Mouse (Mus musculus): Measurements from ENCODE around the gene Dnajc28. TPM values are rescaled to one million over a fixed set of nuclear protein-coding genes. Genes with fewer than 3 reads are reported as not detected.

The Dnajc28 gene
- total RNA-seq, 2 experiments from 2014 or later: 6.6 to 8.5 TPM

DNA sequence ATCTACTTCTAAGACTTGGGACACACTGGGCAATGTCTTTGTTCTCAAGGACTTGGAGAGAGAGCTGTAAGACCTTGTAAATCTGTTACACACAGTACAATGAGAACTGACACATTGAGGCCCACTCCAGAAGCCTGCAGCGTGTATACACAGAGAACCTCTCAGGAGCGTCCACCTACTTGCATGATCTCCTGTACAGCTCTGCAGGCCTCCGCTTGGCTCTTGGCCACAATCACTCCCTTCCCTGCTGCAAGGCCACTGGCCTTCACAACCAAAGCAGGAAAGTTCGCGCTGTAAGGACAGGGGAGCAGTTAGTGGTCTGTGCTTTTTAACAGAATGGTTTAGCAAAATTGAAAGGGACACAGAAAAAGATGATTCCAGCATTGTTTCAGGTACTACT is 20.3 kb upstream of the Dnajc28 start:
- intact Hi-C loops (cut with DNase I; ENCODE audit: low total_unique reads): no loop called here
- DNase-seq: no peak

DNA sequence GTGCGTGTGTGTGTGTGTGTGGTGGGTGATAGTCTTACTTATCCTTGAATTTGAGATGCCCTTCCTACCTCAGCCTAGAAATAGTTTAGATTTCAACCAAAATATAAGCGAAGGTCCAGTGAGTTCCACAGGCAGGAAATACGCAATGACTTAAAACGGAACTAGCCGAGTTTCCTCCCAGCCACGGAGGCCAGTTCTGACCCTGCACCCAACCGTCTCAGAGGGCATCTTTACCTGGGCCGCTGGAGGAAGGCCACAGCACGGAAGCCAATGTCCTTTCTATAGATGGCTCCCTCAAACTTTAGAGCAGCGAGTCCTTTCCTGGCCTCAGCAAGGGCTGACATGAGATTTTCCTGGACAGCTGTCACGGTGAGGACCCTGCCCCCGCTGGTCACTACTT is 14.8 kb upstream of the Dnajc28 start:
- intact Hi-C loops (cut with DNase I; ENCODE audit: low total_unique reads): no loop called here
- DNase-seq: no peak

DNA sequence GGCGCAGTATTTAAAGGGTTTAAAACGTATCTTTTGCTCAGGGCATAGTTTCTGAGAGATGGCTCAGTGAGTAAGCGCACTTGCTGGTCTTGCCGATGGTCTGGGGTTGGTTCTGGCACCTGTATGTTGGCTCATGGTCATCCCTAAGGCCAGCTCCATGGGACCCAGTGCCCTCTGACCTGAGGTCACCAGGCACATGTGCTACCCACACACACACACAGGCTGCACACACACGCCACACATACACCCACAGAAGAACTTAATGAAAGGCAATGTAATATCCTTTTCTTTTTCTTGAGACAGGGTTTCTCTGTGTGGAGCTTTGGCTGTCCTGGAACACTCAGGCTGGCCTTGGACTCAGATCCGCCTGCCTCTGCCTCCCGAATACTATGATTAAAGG is 14.1 kb upstream of the Dnajc28 start:
- intact Hi-C loops (cut with DNase I; ENCODE audit: low total_unique reads): no loop called here
- no peak for DNase-seq

DNA sequence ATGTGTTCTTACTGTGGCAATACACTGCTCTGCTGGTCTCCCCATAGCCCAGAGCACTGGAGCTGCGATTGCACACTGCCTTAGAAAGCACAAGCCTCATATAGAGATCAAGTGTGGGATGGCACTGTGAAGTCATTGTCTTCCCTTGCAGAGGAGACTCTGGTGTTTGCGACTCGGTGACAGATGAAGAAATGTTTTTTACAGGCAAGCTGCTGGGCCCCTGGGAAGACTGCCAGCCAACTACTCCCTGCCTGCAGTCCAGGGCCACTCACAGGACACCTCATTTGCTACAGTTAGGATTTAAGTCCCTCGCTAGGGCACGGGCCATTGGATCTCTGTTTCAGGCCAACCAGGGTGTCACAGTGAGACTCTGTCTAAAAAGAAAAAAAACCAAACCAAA is 13.6 kb upstream of the Dnajc28 start:
- no peak for DNase-seq
- intact Hi-C loops (cut with DNase I; ENCODE audit: low total_unique reads): no loop called here

DNA sequence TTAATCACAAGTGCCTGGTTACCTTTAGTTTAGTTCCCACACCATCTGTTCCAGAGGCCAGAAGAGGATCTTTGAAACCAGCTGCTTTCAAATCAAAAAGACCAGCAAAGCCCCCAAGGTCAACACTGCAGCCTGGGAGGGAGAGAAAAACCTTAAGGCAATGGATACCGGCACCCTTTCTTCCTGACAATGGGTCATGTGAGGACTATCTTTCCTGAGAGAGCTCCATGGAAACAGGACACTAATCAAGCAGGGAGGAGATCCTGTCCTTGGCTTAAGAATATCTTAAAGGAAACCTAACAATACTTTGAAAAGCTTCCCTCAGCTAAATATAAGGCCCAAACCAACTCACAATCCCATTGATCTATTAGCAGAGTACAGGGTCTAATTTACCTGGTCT is 11.8 kb upstream of the Dnajc28 start:
- intact Hi-C loops (cut with DNase I; ENCODE audit: low total_unique reads): no loop called here
- no peak for DNase-seq

DNA sequence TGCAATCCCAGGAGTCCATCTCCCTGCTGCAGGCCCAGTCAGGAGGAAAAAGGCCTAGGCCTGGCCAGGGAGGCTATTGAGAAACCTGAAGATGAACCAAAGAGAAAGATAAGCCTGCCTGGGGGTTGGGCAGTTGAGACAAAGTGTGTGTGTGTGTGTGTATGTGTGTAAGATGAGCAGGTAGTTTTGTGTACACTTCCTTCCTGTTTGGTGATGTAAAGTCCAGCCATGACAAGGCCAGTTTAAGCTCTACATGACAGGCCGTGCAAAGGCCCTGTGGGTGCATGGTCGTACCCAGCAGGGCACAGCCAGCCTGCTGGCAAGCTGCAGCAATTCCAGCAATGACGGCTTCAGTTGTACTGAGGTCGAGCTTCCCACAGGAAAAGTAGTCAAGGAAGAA is 10.9 kb upstream of the Dnajc28 start:
- no peak for DNase-seq
- intact Hi-C loops (cut with DNase I; ENCODE audit: low total_unique reads): no loop called here

DNA sequence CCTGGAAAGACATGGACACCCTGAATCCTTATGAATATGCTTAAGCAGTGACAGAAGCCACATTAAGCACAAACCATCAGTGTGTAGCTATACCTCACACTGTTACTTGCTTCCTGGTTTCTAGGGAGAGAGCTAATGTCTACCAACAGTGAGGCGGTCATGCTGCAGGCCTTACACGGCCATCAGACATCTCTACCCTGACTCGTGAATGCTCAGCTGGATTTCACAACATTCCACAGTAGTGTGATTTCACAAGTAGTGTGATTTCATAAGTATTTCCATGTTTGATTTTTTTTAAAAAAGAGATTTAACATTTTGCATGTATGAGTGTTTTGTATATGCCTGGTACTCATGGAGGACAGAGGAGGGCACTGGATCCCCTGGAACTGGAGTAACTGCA is 9.8 kb upstream of the Dnajc28 start:
- no peak for DNase-seq
- intact Hi-C loops (cut with DNase I; ENCODE audit: low total_unique reads): no loop called here

DNA sequence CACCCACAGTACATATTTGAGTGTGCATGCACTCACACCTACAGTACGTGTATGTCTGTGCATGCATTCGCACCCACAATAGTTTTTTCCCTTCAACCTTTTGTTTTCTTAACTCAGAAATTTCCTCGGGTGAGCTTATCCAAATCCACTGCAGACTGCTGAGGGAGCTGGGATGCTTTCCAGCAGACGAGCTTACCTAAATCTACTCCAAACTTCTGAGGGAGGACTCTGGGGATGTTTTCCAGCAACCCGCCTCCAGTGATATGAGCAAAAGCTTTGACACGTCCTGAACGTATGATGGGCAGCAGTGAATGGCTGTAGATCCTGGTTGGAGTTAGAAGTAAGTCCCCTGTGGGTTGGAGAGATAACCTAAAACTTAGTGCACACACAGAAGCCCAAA is 9.0 kb upstream of the Dnajc28 start:
- DNase-seq: no peak
- intact Hi-C loops (cut with DNase I; ENCODE audit: low total_unique reads): no loop called here

DNA sequence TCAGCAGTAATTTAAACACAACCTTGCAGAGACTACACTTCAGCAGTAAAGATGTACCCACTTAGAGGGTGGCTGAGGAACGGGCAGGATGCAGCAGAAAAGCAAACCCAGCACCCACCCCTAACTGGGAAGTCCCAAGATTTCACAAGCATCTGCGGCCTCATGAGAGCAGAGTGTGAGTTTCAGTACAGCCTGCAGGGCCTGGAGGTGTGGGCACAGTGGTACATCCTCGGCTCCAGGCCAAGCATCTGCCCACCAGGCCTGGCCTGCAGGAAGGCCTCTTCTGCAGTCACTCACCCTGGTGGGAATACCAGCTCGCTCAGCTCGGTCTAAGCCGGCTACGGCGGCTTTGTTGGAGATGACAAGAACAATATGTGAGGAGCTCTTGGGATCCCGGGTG is 4.2 kb upstream of the Dnajc28 start:
- intact Hi-C loops (cut with DNase I; ENCODE audit: low total_unique reads): no loop called here
- DNase-seq: no peak

DNA sequence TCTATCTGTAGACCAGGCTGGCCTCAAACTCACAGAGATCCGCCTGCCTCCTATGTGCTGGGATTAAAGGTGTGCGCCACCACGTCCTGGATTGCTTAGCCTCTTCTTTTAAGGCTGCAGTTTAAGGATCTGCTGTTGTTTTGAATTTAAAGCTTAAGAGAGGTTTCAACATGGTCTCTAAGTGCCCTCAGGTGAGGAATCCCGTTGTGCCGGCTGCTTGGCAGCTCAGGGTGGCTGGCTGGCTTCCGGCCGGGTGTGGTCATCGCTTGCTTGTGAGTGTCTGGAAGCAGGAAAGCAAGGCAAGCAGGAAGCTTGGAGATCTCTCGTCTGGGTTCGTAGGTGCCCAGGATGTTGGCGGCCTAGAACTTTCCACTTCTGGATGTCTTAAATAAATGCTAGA is 2.2 kb upstream of the Dnajc28 start:
- DNase-seq: no peak
- intact Hi-C loops (cut with DNase I; ENCODE audit: low total_unique reads): no loop called here

DNA sequence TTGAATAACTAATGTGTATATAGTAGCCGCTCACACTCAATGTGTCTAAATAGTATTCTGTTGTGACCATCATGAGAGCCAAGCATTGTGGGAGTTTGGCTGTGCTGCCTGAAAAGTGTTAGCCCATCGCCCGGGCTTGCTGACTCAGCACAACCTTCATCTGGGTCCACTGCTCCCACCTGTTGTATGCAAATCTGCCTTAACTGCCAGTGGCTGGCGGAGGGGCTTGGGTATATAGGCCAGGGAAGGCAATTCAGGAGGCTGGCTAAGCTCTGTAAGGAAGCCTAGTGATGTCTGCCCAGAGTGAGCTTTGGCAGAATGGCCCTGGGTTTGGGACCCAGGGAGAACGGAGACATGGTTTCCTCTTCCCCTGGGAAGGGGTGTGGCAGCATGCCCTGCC is 1.4 kb upstream of the Dnajc28 start:
- DNase-seq: no peak
- intact Hi-C loops (cut with DNase I; ENCODE audit: low total_unique reads): no loop called here

DNA sequence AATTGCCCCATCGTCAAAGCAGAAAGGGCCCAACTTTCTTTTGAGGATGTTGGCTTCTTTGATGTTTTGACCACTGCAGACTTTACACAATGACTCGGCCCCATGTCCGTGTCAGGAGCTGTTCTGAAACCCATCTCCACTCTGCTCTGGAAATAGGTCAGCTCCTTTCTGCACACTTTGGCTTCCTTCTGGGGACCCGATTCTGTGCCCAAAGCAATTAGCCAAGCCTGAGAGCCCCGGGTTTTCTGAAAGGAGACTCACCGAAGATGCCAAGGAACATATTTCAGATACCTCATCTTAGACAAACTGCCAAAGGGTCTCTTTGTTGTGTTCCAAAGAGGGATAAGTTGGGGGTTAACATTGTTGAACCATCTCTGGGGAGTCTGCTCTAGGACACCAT is 4.3 kb downstream of the Dnajc28 start:
- intact Hi-C loops (cut with DNase I; ENCODE audit: low total_unique reads): no loop called here
- no peak for DNase-seq

DNA sequence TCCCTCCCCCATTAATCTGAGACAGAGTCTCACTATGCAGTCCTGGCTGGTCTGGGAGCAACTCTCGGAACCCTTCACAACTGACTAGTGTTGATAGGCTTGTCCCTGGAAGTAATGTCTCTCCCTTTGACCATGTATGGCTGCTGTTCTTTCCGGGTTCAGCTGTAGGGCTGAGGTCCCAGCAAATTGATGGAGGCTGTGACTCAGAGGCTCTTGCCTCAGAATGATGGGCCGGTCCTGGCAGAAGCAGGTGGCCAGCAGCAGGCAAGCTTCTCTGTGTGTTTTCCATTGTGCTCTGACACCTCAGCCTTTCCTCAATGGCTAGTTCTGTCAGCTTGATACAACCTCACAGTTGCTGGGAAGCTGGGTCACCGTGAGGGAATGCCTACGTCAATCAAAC is 6.3 kb downstream of the Dnajc28 start:
- DNase-seq: no peak
- intact Hi-C loops (cut with DNase I; ENCODE audit: low total_unique reads): no loop called here

DNA sequence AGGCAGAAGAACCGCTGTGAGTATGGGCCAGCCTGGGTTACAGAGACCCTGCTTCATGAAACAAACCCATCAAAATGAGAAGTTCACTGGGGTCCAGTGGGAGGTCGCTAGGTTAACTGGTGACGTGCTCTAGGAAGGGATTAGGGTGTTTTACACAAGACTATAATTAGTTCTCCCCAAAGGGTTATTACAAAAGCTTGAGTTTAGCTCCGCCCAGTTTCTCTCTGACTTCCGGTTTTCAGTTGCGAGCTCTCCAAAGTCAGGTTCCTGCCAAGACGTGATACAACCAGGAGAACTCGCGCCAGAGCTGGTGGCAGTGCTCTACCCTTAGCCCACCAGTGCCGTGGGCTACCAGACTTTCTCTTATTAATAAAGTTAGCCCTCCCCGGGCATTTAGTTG is 7.6 kb downstream of the Dnajc28 start:
- intact Hi-C loops (cut with DNase I; ENCODE audit: low total_unique reads): no loop called here
- no peak for DNase-seq

DNA sequence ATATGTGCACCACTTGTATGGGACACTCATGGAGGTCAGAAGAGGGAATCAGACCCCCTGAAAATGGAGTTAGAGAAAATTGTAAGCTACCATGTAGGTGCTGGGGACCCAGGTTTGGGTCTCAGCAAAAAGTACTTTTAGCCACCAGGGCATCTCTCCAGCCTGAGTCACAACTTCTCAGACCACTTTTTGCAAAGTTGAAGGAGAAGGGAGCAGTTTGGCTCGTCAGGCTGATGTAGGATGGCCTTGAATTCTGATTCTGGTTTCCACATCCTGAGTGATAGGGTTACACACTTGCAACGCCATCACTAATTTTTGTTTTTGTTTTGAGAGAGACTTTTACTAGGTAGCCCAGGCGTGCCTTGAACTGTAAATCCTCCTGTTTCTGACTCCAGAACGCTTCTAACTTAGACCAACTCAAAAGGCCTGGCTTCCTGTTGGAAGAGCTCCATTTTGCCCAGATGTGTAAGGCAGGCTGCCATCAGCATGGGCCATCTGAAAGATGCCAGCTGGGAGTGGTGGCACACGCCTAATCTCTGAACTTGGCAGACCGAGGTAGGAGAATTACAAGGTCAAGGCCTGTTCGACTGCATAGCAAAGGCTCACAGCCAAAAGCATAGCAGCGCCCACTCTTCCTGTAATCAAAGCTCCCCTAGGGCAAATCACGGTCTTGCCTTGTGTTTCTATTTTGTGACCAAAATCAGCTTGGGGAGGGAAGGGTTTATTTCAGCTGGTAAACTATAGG is 9.2 kb downstream of the Dnajc28 start:
- DNase-seq: peak; percentile 26
- intact Hi-C loops (cut with DNase I; ENCODE audit: low total_unique reads): no loop called here

DNA sequence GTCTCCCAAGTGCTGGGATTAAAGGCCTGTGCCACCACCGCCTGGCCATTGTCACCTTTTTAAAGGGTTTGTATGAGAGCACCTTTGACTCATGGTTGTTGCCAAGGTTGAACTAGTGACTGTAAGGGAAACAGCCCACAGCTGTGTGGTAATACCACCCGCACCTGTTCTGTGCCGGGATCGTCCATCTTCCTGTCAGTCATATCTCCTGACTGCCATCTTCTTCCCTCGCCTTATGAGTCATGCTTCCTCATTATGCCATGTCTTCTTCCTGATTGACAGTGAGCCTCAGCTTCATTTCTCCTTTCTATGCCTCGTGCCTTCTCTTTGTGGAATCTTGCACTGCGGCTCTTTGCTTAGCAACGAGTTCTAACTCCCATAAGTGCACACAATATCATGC is 11.9 kb downstream of the Dnajc28 start:
- no peak for DNase-seq
- intact Hi-C loops (cut with DNase I; ENCODE audit: low total_unique reads): no loop called here

DNA sequence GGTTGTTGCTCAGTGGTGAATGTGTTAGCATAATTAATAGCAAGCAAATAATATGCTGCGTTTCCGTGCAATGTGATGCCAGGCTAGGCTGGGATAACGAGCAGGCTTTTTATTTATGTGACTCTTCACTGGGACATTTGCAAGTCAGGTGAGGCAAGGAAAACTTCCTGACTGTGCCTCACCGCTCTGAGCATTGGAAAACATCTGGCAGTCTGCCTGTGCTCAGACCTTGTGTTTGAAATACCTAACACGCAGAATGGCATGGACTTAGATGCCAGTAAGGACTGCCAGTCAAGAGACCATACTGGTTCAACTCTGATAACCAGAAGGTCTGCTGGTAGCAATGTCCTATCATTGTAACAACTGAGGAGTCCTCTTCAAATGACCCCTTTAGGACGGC is 13.7 kb downstream of the Dnajc28 start:
- no peak for DNase-seq

DNA sequence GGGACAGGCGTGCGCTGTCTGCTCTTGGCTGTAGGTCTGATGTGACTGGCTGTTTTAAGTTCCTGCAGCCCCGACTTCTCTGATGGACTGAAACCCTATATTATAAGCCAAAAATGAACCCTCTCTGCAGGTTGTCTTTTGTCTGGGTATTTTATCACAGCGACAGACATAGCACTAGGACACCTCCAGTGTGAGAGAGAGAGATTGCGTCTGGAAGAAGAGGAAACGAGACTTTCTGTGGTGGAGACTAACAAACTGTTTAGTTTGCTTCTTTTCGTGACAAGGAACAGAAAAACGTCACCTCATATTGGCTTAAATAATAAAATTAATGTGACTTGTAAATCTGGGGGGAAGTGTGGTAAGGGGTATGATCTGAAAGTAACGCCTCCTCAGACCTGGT is 17.1 kb downstream of the Dnajc28 start:
- intact Hi-C loops (cut with DNase I; ENCODE audit: low total_unique reads): no loop called here
- DNase-seq: no peak

More for the DNA sequence above, 13.7 kb downstream of the Dnajc28 start:
- intact Hi-C loops (cut with DNase I; ENCODE audit: low total_unique reads): no loop called here

DNA sequence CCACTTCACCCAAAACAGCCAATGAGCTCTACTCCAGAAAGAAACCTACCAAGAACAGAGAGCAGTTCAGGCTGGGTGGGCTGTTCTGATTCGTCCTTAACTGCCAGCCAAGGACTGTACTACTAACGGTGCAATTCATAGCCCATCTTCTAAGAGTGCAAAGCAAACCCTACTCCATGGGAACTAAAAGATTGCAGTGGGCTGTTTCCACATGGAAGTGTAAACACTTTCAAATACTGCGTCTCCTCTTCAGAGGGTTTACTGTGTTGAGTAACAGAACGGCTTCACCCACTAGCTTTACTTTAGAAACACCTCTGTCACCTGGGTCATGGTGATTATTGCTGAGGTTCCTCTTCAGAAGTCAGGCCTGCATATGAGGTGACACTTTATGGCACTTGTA is 17.7 kb downstream of the Dnajc28 start:
- no peak for DNase-seq
- intact Hi-C loops (cut with DNase I; ENCODE audit: low total_unique reads): no loop called here

DNA sequence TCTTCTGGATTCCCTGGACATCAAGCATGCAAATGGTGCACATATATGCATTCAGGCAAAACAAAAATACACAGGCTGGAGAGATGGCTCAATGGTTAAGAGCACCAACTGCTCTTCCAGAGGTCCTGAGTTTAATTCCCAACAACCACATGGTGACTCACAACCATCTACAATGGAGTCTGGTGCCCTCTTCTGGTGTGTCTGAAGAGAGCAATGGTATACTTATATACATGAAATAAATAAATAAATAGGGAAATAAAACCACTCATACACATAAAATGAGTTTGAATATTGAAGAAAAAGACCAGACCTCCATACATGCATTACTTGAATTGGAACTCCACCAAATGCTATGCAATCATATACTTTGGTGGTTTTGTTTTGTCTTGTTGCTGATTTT is 19.6 kb downstream of the Dnajc28 start:
- no peak for DNase-seq
- intact Hi-C loops (cut with DNase I; ENCODE audit: low total_unique reads): no loop called here

DNA sequence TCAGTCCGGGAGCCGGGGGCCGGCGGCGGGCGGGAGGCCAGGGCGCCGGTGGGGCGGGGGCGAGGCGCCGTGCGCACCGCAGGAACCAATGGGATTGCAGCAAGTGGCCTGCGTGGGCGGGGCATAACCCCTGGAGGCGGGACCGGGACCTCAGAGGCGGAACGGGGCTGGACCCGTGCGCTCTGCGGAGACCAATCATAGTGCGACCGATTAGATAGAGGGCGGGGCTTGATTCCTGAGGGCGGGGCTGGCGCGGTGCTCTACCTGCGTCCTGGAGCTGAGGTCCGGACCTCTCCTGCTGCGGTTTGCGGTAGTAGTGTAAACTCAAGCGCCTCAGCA is 21.2 kb downstream of the Dnajc28 start, which contains the start of gene Tmem50b:
TSS of gene Tmem50b (minus strand) at position 129 of the 339 bp plus-strand sequence.
- peak; percentile 99 for DNase-seq
- intact Hi-C loops (cut with DNase I; ENCODE audit: low total_unique reads): no loop called here

All from gastrocnemius, postnatal 14 days (tissue).